Mouse (Mus musculus) brain, embryonic 14.5 days (tissue): ENCODE data around the gene Tnrc18. TPM values are rescaled to one million over a fixed set of nuclear protein-coding genes. Genes with fewer than 3 reads are reported as not detected.
A peak's percentile ranks its signal among the peaks of the same experiment; 100 is the strongest.

Experiments
- DNase-seq: peaks from one replicate; pipeline ENCODE4 v3.0.0-alpha.2; 2011; ENCODE audit warnings: low read depth
- CTCF ChIP-seq: fragments of 200-500 bp; IDR thresholded peaks from 2 replicates; pipeline ENCODE4 v1.5.1; 2012; ENCODE audit warnings: inconsistent platforms, mild to moderate bottlenecking, moderate library complexity, borderline replicate concordance; ENCODE audit not compliant: insufficient read depth, insufficient read length; ENCODE audit errors: extremely low read depth
- POLR2A ChIP-seq: fragments of 200-500 bp; IDR thresholded peaks from 2 replicates; pipeline ENCODE4 v1.6.1; 2012; ENCODE audit warnings: mild to moderate bottlenecking, inconsistent platforms, borderline replicate concordance; ENCODE audit not compliant: poor library complexity, insufficient read depth, insufficient read length, severe bottlenecking; ENCODE audit errors: extremely low read depth
- polyA plus RNA-seq: library from polyadenylated mRNA; depleted of rRNA; stranded (reverse); fragments of >200 nt; gene quantifications from 2 replicates; pipeline ENCODE4 v1.2.3, GENCODE M21; 2012

The Tnrc18 gene
- polyA plus RNA-seq, 1 experiment: 101 TPM

DNA sequence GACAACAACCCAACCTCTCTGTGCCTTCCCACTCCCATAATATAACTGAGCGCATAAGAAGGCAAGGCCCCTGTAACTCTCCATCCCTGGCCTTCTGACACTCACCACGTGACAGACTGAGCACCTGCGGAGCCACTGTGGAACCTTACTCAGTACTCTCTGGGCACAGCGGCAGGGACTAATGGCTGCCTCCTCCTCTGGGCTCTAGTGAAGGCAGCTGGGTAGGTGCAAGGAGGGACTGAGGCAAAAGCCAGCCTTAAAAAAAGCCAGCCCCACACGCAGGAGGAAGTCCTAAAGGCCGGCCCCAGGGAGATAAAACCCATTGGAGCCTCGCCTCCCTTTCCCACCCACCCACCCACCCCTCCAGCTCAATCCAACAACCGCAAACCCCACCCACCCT lies 17.3 kb downstream of the Tnrc18 start:
- TF ChIP-seq POLR2A: no peak
- TF ChIP-seq CTCF: no peak
- no peak for DNase-seq

DNA sequence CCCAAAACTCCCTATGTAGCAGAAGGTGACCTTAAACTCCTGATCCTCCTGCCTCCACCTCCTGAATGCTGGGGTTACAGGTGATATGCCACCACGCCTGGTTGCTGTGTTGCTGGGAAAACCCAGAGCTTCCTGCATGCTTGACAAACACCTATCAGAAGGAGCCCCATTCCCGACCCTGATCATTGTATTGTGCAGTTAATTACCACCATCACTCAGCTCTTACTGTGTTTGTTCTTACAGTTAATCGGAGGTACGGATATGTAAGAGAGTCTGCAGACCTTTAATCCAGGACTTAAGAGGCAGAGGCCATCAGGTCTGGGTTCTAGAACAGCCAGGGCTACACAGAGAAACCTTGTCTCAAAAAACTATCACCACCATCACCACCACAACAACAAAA lies 18.2 kb downstream of the Tnrc18 start:
- TF ChIP-seq CTCF (no peak), POLR2A (no peak)
- DNase-seq: no peak

DNA sequence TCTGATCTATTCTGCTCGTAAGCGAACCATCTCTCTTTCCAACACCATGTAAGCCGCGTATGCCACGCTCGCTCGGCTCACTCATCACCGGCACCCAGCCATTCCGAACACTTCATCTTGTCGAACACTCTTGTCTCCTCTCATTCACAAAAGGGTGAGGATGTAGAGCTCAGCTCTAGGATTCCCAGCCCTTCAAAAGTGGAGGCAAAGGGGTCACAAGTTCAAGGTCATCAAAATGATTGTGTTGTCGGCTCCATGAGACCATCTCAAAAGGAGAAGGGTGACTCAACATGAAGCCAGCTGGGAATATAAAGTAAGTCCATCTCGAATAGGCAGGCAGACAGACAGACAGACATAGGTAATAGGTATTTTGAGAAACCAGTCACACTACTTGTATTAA lies 19.3 kb downstream of the Tnrc18 start:
- TF ChIP-seq POLR2A (no peak), CTCF (no peak)
- DNase-seq: no peak

DNA sequence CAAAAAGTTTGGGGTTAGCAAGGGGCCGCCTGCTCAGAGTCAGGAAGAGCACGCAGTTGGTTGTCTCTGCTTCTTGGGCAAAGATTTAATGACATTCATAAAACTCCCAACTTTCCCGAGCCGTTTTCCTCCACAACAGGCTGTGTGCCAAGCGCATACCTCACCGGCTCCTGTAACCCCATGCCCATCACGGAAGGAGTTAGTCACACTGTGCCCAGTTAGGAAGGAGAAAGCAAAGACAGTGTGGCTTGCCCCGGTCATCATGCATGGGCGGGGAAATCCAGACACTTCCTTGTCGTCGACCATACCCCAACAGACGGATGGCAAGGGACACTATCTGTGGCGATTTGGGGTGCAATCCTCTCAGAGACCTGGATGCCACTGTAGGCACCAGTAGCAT lies 19.8 kb downstream of the Tnrc18 start:
- no peak for DNase-seq
- TF ChIP-seq POLR2A (no peak), CTCF (no peak)

DNA sequence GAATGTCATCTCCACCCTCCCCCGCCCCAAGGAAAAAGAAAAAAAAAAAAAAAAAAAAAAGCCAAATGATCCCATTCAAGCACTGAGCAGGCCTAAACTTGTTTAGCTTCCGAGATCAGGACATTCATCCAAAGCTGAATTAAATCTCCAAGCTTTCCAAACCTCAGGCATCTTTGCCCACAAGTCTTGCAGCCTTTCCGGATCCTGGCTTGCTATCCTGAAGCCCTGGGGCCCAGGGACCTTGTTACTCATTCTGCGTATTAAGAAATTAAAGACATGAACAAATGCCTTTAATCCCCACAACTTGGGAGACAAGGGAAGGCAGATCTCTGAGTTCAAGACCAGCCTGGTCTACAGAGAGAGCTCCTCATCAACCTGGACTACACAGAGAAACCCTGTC lies 20.5 kb downstream of the Tnrc18 start:
- TF ChIP-seq CTCF (no peak), POLR2A (no peak)
- no peak for DNase-seq

DNA sequence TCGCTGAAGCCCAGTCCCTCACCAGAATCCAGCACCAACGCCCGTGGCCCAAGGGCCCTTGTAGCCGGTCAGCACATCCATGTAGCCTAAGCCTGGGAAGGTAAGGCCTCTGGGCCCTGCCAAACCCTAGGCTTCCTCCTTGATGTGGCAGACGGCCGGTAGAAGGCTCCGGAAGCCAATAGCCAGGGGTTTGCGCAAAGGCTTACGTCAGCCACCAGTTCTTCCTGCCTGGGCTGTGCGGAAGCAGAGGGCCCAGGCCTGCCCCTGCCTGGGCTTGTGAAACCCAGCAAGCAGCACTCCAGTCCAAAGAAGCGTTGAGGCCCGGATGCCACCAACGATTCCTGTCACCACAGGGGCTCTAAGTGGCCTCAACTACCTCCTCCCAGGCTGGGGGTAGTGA lies 22.9 kb downstream of the Tnrc18 start:
- TF ChIP-seq POLR2A (no peak), CTCF (no peak)

DNA sequence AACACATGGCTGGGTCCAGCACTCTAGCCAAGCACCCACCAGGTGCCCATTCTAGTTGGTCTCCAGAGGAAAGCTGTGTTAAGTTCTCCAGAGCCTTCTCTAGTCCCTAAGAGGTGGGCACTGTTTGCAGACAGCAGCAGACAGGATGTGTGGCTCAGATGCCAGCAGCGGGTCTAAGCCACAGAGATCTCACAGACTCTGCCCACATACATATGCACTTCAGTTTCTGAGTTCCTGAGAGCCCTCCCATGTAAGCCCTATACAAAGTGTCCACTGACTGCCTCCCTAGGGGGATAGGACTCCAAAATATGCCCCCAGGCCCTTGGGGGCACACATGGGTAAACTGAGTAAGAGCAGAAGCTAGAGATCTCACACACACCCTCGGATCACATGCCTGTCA lies 23.3 kb downstream of the Tnrc18 start:
- DNase-seq: no peak
- TF ChIP-seq POLR2A: no peak

More for the DNA sequence above, 22.9 kb downstream of the Tnrc18 start:
- DNase-seq: no peak

DNA sequence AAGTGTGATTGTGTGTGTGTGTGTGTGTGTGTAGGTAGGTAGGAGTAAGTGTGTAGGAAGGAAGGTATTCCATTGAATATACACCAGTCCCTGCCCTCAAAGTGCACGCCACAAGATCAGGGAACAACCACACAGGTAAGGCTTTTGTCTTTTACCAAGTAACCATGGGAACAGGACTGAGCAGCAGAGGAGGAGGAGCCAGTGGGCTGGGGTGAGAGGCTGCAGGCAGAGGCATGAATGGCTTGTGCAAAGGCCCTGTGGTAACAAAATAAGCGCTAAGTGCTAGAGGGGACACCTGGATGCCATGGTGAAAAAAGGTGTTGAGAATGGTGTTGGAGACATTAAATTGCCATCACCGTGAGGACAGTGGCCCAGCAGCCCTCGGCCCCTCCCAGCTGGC lies 24.9 kb downstream of the Tnrc18 start:
- DNase-seq: no peak
- TF ChIP-seq POLR2A: no peak
- TF ChIP-seq CTCF: no peak

DNA sequence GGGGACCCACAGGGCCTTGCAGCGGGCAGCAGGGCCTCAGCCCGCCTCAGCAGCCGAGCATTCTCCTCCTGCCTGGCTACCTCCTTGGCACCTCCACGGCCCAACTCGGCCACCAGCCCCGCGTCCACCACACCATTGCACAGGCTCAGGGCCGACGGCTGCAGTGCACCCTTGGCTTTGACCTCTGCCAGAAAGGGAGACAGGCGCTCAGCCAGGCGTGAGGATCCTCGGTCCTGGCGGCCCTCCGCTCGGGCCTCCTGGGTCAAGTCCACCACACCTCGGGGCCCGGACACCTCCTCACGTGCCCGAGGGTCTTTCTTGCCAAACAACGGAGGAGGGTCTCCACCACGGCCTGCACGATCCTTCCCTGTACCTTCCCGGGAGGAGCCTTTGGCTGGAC lies 29.2 kb downstream of the Tnrc18 start:
- TF ChIP-seq CTCF: no peak
- no peak for TF ChIP-seq POLR2A
- DNase-seq: no peak

DNA sequence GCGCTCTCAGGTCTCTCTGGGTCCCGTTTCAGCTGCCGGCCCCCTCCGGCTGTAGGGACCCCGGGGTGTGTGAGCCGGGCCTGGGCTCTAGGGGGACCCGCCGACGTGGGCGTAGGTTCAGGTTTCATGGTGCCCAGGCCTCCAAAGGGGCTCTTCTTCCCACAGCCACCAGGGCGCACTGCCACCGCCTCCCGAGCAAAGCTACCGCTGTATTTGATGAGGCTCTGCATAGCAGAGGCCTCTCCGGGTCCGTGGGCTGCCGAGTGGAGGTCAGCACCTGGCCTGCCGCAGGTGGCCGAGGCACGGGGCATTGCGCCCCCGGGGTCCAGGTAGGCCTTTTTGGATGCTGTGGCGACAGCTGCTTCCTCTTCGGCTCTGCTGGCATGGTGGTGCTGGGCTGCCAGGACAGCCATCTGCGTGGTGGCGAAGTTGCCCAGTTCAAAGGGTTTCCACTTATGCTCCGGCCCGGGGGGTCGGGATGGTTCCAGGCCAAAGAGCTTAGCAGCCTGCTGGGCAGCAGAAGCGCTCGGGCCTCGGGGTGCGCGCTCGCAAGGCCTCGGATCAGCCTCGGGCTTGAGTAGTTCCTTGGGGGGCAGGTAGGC lies 30.1 kb downstream of the Tnrc18 start:
- no peak for DNase-seq
- peak; percentile 13; the same call in 1 of the 2 replicates for TF ChIP-seq CTCF
- TF ChIP-seq POLR2A: no peak

DNA sequence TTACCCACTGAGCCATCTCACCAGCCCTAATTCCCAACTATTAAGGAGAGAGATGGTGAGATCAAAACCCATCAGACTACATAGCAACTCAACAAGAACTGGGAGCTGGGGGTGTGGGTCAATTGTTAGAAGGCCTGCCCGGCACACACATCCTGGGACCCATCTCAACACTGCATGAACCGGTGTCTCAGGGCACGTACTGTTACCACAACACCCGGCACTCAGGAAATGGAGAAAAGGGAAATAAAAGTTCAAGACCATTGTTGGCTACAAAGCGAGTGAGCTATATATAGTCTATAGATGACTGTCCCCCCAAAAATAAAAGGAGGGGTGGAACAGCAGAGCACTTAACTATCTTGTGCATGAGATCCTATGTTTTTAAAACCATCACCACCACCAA lies 30.8 kb downstream of the Tnrc18 start:
- DNase-seq: no peak
- no peak for TF ChIP-seq POLR2A

DNA sequence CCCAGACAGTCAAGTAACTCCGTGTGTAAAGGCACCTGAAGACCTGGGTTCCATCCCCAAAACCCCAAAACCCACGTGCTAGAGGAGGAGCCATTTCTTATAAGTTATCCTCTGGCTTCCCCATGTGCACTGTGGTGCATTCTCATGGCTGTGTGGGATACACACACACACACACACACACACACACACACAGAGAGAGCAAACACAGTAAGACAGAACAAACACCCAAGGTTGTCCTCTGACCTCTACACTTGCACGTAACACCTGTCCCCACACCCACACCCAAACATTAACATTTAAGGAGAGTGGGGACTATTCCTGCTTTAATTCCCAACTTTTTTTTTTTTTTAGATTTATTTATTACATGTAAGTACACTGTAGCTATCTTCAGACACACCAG lies 31.2 kb downstream of the Tnrc18 start:
- DNase-seq: no peak
- TF ChIP-seq POLR2A (no peak), CTCF (no peak)

DNA sequence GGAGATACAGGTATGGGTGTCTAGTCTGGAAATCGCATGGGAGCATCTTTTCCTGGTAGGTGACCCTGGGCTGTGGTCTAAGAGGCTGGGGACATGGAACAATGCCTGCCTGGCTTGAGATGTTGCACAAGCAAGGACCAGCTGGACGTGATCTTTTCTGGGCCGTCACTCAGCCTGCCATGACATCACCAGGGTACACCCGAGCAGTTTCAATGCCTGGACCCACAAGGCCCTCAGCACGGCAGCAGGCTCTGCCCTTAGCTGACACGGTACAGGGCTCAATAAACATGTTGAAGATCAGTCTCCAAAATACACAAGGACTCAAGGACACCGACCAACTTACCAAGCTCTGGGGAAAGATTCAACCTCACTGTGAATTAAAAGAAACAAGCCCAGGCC lies 34.3 kb downstream of the Tnrc18 start:
- DNase-seq: no peak
- TF ChIP-seq CTCF: no peak
- no peak for TF ChIP-seq POLR2A

DNA sequence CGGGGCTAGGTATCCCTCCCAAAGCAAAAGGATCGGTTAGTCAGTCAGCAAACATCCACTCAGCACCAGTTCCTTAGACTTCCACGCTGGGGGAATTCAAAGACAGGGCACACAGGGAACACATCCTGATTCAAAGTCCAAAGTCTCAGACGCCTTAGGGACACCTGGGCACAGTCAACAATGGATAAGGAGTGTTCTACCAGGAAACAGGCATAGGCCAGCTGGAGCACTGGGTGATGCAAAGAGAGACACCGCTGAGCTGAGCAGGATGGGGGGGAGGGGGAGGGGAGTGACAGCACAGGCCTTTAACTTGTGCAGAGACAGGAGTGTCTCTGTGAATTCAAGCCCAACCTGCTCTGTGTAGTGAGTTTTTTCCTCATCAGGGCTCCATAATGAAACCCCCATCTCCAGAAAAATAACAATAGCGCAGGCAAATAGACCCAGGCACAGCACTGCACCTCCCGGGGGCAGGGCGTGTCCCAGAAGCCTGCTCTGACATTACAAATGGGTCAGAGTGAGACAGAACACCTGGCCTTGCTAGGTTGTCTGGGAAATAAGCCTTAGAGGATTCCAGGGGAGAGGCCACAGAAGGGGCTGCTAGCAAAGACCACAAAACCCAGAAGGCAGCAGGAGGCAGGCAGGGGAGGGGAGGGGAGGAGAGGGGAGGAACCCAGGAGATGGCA lies 34.9 kb downstream of the Tnrc18 start:
- DNase-seq: no peak
- TF ChIP-seq CTCF (no peak), POLR2A (no peak)
